Mouse (Mus musculus) intestine, embryonic 16.5 days (tissue): ENCODE measurements around the gene Sema6c. TPM values are rescaled to one million over a fixed set of nuclear protein-coding genes. Genes with fewer than 3 reads are reported as not detected.
"Not testable (repeated sequence)": the region's sequence is repeated elsewhere in the genome, so short reads cannot be mapped to it uniquely, and the experiment has no call there.

ENCODE experiments used
- ATAC-seq: fragments of 200-750 bp; cut with Nextera tagmentation; 2 replicates; pipeline ENCODE4 v1.8.0; 2017; ENCODE audit warnings: moderate TSS enrichment, moderate library complexity
- H3K27ac ChIP-seq: fragments of 300-500 bp; sonication (generic); 2 replicates; pipeline ENCODE4 v1.5.1; 2014; ENCODE audit warnings: mild to moderate bottlenecking, low read length
- H3K27me3 ChIP-seq: fragments of 300-500 bp; sonication (generic); replicated peaks from 2 replicates; pipeline ENCODE4 v1.6.1; 2014; ENCODE audit warnings: low read length, control low read depth, mixed read lengths; ENCODE audit not compliant: control insufficient read depth, insufficient read depth
- H3K36me3 ChIP-seq: fragments of 300-500 bp; sonication (generic); 2 replicates; pipeline ENCODE4 v1.6.1; 2014; ENCODE audit warnings: low read length, control low read depth; ENCODE audit not compliant: control insufficient read depth, insufficient read depth
- H3K4me1 ChIP-seq: fragments of 300-500 bp; sonication (generic); 2 replicates; pipeline ENCODE4 v1.6.1; 2014; ENCODE audit warnings: low read length, control low read depth, mixed read lengths; ENCODE audit not compliant: control insufficient read depth, insufficient read depth
- H3K4me2 ChIP-seq: fragments of 300-500 bp; sonication (generic); 2 replicates; pipeline ENCODE4 v1.6.1; 2014; ENCODE audit warnings: low read depth, low read length, control low read depth
- H3K4me3 ChIP-seq: fragments of 300-500 bp; sonication (generic); 2 replicates; pipeline ENCODE4 v1.5.1; 2014; ENCODE audit warnings: mild to moderate bottlenecking, low read length
- H3K9ac ChIP-seq: fragments of 300-500 bp; sonication (generic); 2 replicates; pipeline ENCODE4 v1.6.1; 2014; ENCODE audit warnings: low read depth, low read length
- H3K9me3 ChIP-seq: fragments of 300-500 bp; sonication (generic); 2 replicates; pipeline ENCODE4 v1.6.1; 2016; ENCODE audit warnings: low read length, control low read depth; ENCODE audit not compliant: control insufficient read depth
- WGBS: fragments of 180-500 bp; shearing (Covaris S2); extraction: QIAGEN DNeasy Blood & Tissue Kit; methylation state at CpG from one replicate; pipeline ENCODE4 v1.1.7; 2014; 5-methylcytosine and 5-hydroxymethylcytosine counted together
- polyA plus RNA-seq: library from polyadenylated mRNA; unstranded; fragments of >200 nt; fragmentation: Nextera tagmentation; extraction: Ambion mirVana; gene quantifications from 2 replicates; pipeline ENCODE4 v1.2.1, GENCODE M21; 2015

Sema6c gene
- polyA plus RNA-seq, 1 experiment from 2014 or later, result 1.1 TPM

GRCm38 (mm10) chr3:95199101-95199500 lies 38.8 kb downstream of the Sema6c start:
- H3K9me3 ChIP-seq, result no peaks in the 10 kb centered on the region
- H3K27me3 ChIP-seq, result no peaks in the 10 kb centered on the region
- H3K36me3 ChIP-seq, result peaks cover 15% of the 10 kb centered on the region
- H3K4me2 ChIP-seq, result no peak overlapping the region
- H3K4me1 ChIP-seq, result no peaks in the 10 kb centered on the region
- no peak for ATAC-seq
- WGBS, result 83% methylated on average over 1 of the region's 1 CpGs
- H3K4me3 ChIP-seq, result no peak overlapping the region
- no peak overlapping the region for H3K27ac ChIP-seq
- H3K9ac ChIP-seq, result no peak overlapping the region

- 86% methylated on average over 7 of the region's 7 CpGs for WGBS
- Histone ChIP-seq H3K27ac (no peak overlapping the region), H3K4me1 (no peaks in the 10 kb centered on the region), H3K9ac (no peak overlapping the region), H3K4me2 (no peak overlapping the region), H3K27me3 (no peaks in the 10 kb centered on the region), H3K9me3 (no peaks in the 10 kb centered on the region), H3K36me3 (peaks cover 12% of the 10 kb centered on the region), H3K4me3 (no peak overlapping the region)
- ATAC-seq, result no peak
Measured at GRCm38 (mm10) chr3:95200132-95200531, 39.9 kb downstream of the Sema6c start.

GRCm38 (mm10) chr3:95200562-95200961 lies 40.3 kb downstream of the Sema6c start:
- no peak overlapping the region for H3K27ac ChIP-seq

GRCm38 (mm10) chr3:95203880-95204279 lies 43.6 kb downstream of the Sema6c start:
- no peaks in the 10 kb centered on the region for H3K9me3 ChIP-seq
- no peaks in the 10 kb centered on the region for H3K4me1 ChIP-seq
- no peak overlapping the region for H3K4me3 ChIP-seq
- no peak overlapping the region for H3K9ac ChIP-seq
- H3K27me3 ChIP-seq, result no peaks in the 10 kb centered on the region
- H3K4me2 ChIP-seq, result no peak overlapping the region
- no peak overlapping the region for H3K27ac ChIP-seq
- peaks cover 12% of the 10 kb centered on the region for H3K36me3 ChIP-seq
- ATAC-seq, result no peak
- WGBS, result 91% methylated on average over 6 of the region's 6 CpGs

More at GRCm38 (mm10) chr3:95200562-95200961, 40.3 kb downstream of the Sema6c start:
- no peaks in the 10 kb centered on the region for H3K4me1 ChIP-seq
- no peak overlapping the region for H3K4me2 ChIP-seq
- H3K4me3 ChIP-seq, result no peak overlapping the region
- 83% methylated on average over 2 of the region's 2 CpGs for WGBS
- no peaks in the 10 kb centered on the region for H3K27me3 ChIP-seq
- H3K9me3 ChIP-seq, result no peaks in the 10 kb centered on the region
- H3K9ac ChIP-seq, result no peak overlapping the region
- ATAC-seq, result no peak
- H3K36me3 ChIP-seq, result peaks cover 12% of the 10 kb centered on the region

- WGBS, result 84% methylated on average over 4 of the region's 4 CpGs
- H3K9ac ChIP-seq, result no peak overlapping the region
- H3K27me3 ChIP-seq, result no peaks in the 10 kb centered on the region
- H3K4me1 ChIP-seq, result no peaks in the 10 kb centered on the region
- H3K27ac ChIP-seq, result no peak overlapping the region
- no peak for ATAC-seq
- no peaks in the 10 kb centered on the region for H3K9me3 ChIP-seq
- peaks cover under 1% of the 10 kb centered on the region for H3K36me3 ChIP-seq
- no peak overlapping the region for H3K4me3 ChIP-seq
- H3K4me2 ChIP-seq, result no peak overlapping the region
Measured at GRCm38 (mm10) chr3:95208286-95208685, 48.0 kb downstream of the Sema6c start.

GRCm38 (mm10) chr3:95210585-95210984 lies 50.3 kb downstream of the Sema6c start:
- Histone ChIP-seq H3K27ac (no peak overlapping the region), H3K4me3 (no peak overlapping the region), H3K9me3 (no peaks in the 10 kb centered on the region), H3K4me2 (no peak overlapping the region), H3K4me1 (0 out of 2 replicates have a peak, but pooled peaks cover 3% of the 10 kb centered on the region), H3K9ac (no peak overlapping the region), H3K27me3 (no peaks in the 10 kb centered on the region), H3K36me3 (no peaks in the 10 kb centered on the region)
- WGBS, result 88% methylated on average over 2 of the region's 2 CpGs
- ATAC-seq, result no peak

- H3K4me3 ChIP-seq, H3K27me3 ChIP-seq, H3K27ac ChIP-seq, H3K9ac ChIP-seq, ATAC-seq, H3K4me2 ChIP-seq, H3K4me1 ChIP-seq, H3K9me3 ChIP-seq, H3K36me3 ChIP-seq: not testable (repeated sequence)
- WGBS, result 97% methylated on average over 7 of the region's 10 CpGs
Measured at GRCm38 (mm10) chr3:95212889-95213608, 52.8 kb downstream of the Sema6c start.

GRCm38 (mm10) chr3:95213609-95213975 lies 53.3 kb downstream of the Sema6c start:
- Histone ChIP-seq H3K27ac (no peak overlapping the region), H3K9ac (no peak overlapping the region), H3K27me3 (no peaks in the 10 kb centered on the region), H3K4me3 (no peak overlapping the region), H3K4me2 (no peak overlapping the region), H3K4me1 (peaks cover 7% of the 10 kb centered on the region), H3K36me3 (no peaks in the 10 kb centered on the region), H3K9me3 (no peaks in the 10 kb centered on the region)
- 91% methylated on average over 1 of the region's 1 CpGs for WGBS
- no peak for ATAC-seq

GRCm38 (mm10) chr3:95216655-95217254 lies 56.5 kb downstream of the Sema6c start:
- H3K9me3 ChIP-seq, result no peaks in the 10 kb centered on the region
- WGBS, result 14% methylated on average over 4 of the region's 4 CpGs
- H3K4me2 ChIP-seq, result peak overlapping the region; percentile 49
- peaks cover 7% of the 10 kb centered on the region for H3K4me1 ChIP-seq
- peak overlapping the region; percentile 88 for H3K9ac ChIP-seq
- peak overlapping the region; percentile 99 for H3K27ac ChIP-seq
- peak overlapping the region; percentile 66 for H3K4me3 ChIP-seq
- peak; percentile 54 for ATAC-seq
- H3K27me3 ChIP-seq, result no peaks in the 10 kb centered on the region
- H3K36me3 ChIP-seq, result 0 out of 2 replicates have a peak, but pooled peaks cover 2% of the 10 kb centered on the region
